Mouse (Mus musculus): ENCODE results near the gene Frk.

- TF ChIP-seq POLR2A (IDR thresholded peaks at IDR 0.05; ENCODE audit: insufficient read depth, low read length) (no peak), CTCF (IDR thresholded peaks at IDR 0.05; ENCODE audit: low read depth, low read length) (no peak), EP300 (IDR thresholded peaks at IDR 0.05; ENCODE audit: insufficient read depth, low read depth, low read length) (no peak)
Measured at GRCm38 (mm10) chr10:34484014-34484411, 814 bp downstream of the Frk start.

All from ES-Bruce4 (cell line).